Mouse (Mus musculus): ENCODE results near the gene Klk1b8. TPM values are rescaled to one million over a fixed set of nuclear protein-coding genes. Genes with fewer than 3 reads are reported as not detected.

Gene Klk1b8
- polyA plus RNA-seq, 1 experiment: not detected

GRCm38 (mm10) chr7:43919559-43920451 lies 30.7 kb upstream of the Klk1b8 start:
- H3K4me2 ChIP-seq (ENCODE audit: low read depth): no peak overlapping the region
- H3K36me3 ChIP-seq (ENCODE audit: control insufficient read depth, insufficient read depth): no peaks in the 10 kb centered on the region
- no peaks in the 10 kb centered on the region for H3K27me3 ChIP-seq (ENCODE audit: control insufficient read depth, insufficient read depth, insufficient read length)

GRCm38 (mm10) chr7:43920582-43920981 lies 29.9 kb upstream of the Klk1b8 start:
- H3ac ChIP-seq (ENCODE audit: control insufficient read depth, insufficient read length): no peak overlapping the region
- H3K27me3 ChIP-seq (ENCODE audit: control insufficient read depth, insufficient read depth, insufficient read length): no peaks in the 10 kb centered on the region
- H3K4me2 ChIP-seq (ENCODE audit: low read depth): no peak overlapping the region
- H3K4me3 ChIP-seq: no peak overlapping the region
- TF ChIP-seq TCF3 (IDR thresholded peaks at IDR 0.05; ENCODE audit: insufficient read length, low read depth) (no peak), CEBPB (IDR thresholded peaks at IDR 0.05; ENCODE audit: insufficient read depth, poor library complexity, severe bottlenecking) (no peak), REST (IDR thresholded peaks at IDR 0.05; ENCODE audit: insufficient read depth, insufficient read length) (no peak), USF1 (IDR thresholded peaks at IDR 0.05; ENCODE audit: low read depth) (no peak), SRF (IDR thresholded peaks at IDR 0.05; ENCODE audit: control insufficient read depth, insufficient read length, low read depth) (no peak), POLR2AphosphoS2 (IDR thresholded peaks at IDR 0.05; ENCODE audit: insufficient read length, low read depth) (no peak), MYOD1 (IDR thresholded peaks at IDR 0.05; ENCODE audit: control insufficient read depth in 1 of 3, insufficient read length in 2 of 3, low read depth in 2 of 3) (no peak), TCF12 (IDR thresholded peaks at IDR 0.05; ENCODE audit: insufficient read depth, poor library complexity, severe bottlenecking) (no peak), E2F4 (IDR thresholded peaks at IDR 0.05; ENCODE audit: insufficient read depth) (no peak), POLR2A (IDR thresholded peaks at IDR 0.05; ENCODE audit: insufficient read length, low read depth) (no peak), MAX (IDR thresholded peaks at IDR 0.05; ENCODE audit: low read depth) (no peak), MYOG (IDR thresholded peaks at IDR 0.05; ENCODE audit: control insufficient read depth in 1 of 3, insufficient read depth in 1 of 3, insufficient read length in 2 of 3, low read depth in 2 of 3) (no peak)
- H3K79me2 ChIP-seq (ENCODE audit: control insufficient read depth, insufficient read depth): no peaks in the 10 kb centered on the region
- no peaks in the 10 kb centered on the region for H3K36me3 ChIP-seq (ENCODE audit: control insufficient read depth, insufficient read depth)

More at GRCm38 (mm10) chr7:43919559-43920451, 30.7 kb upstream of the Klk1b8 start:
- no peak overlapping the region for H3ac ChIP-seq (ENCODE audit: control insufficient read depth, insufficient read length)
- no peak for TF ChIP-seq MYOD1 (IDR thresholded peaks at IDR 0.05; ENCODE audit: control insufficient read depth in 1 of 3, insufficient read length in 2 of 3, low read depth in 2 of 3)
- H3K79me2 ChIP-seq (ENCODE audit: control insufficient read depth, insufficient read depth): no peaks in the 10 kb centered on the region
- H3K4me3 ChIP-seq: no peak overlapping the region

GRCm38 (mm10) chr7:43921087-43921486 lies 29.4 kb upstream of the Klk1b8 start:
- H3K36me3 ChIP-seq (ENCODE audit: control insufficient read depth, insufficient read depth): no peaks in the 10 kb centered on the region
- no peaks in the 10 kb centered on the region for H3K79me2 ChIP-seq (ENCODE audit: control insufficient read depth, insufficient read depth)
- H3K4me2 ChIP-seq (ENCODE audit: low read depth): no peak overlapping the region
- H3K4me3 ChIP-seq: no peak overlapping the region
- no peaks in the 10 kb centered on the region for H3K27me3 ChIP-seq (ENCODE audit: control insufficient read depth, insufficient read depth, insufficient read length)
- H3ac ChIP-seq (ENCODE audit: control insufficient read depth, insufficient read length): no peak overlapping the region
- TF ChIP-seq MYOD1 (IDR thresholded peaks at IDR 0.05; ENCODE audit: control insufficient read depth in 1 of 3, insufficient read length in 2 of 3, low read depth in 2 of 3): no peak
- TF ChIP-seq POLR2A (IDR thresholded peaks at IDR 0.05; ENCODE audit: insufficient read length, low read depth): no peak
- no peak for TF ChIP-seq TCF12 (IDR thresholded peaks at IDR 0.05; ENCODE audit: insufficient read depth, poor library complexity, severe bottlenecking)
- TF ChIP-seq CEBPB (IDR thresholded peaks at IDR 0.05; ENCODE audit: insufficient read depth, poor library complexity, severe bottlenecking): no peak
- no peak for TF ChIP-seq SRF (IDR thresholded peaks at IDR 0.05; ENCODE audit: control insufficient read depth, insufficient read length, low read depth)
- TF ChIP-seq REST (IDR thresholded peaks at IDR 0.05; ENCODE audit: insufficient read depth, insufficient read length): no peak
- TF ChIP-seq MAX (IDR thresholded peaks at IDR 0.05; ENCODE audit: low read depth): no peak
- TF ChIP-seq USF1 (IDR thresholded peaks at IDR 0.05; ENCODE audit: low read depth): no peak
- TF ChIP-seq POLR2AphosphoS2 (IDR thresholded peaks at IDR 0.05; ENCODE audit: insufficient read length, low read depth): no peak
- TF ChIP-seq TCF3 (IDR thresholded peaks at IDR 0.05; ENCODE audit: insufficient read length, low read depth): no peak
- no peak for TF ChIP-seq MYOG (IDR thresholded peaks at IDR 0.05; ENCODE audit: control insufficient read depth in 1 of 3, insufficient read depth in 1 of 3, insufficient read length in 2 of 3, low read depth in 2 of 3)
- TF ChIP-seq E2F4 (IDR thresholded peaks at IDR 0.05; ENCODE audit: insufficient read depth): no peak

GRCm38 (mm10) chr7:43921941-43922340 lies 28.5 kb upstream of the Klk1b8 start:
- TF ChIP-seq POLR2A (IDR thresholded peaks at IDR 0.05; ENCODE audit: insufficient read length, low read depth) (no peak), TCF12 (IDR thresholded peaks at IDR 0.05; ENCODE audit: insufficient read depth, poor library complexity, severe bottlenecking) (no peak), MYOD1 (IDR thresholded peaks at IDR 0.05; ENCODE audit: control insufficient read depth in 1 of 3, insufficient read length in 2 of 3, low read depth in 2 of 3) (no peak), SRF (IDR thresholded peaks at IDR 0.05; ENCODE audit: control insufficient read depth, insufficient read length, low read depth) (no peak), REST (IDR thresholded peaks at IDR 0.05; ENCODE audit: insufficient read depth, insufficient read length) (no peak)
- Histone ChIP-seq H3K4me2 (ENCODE audit: low read depth) (no peak overlapping the region), H3K79me2 (ENCODE audit: control insufficient read depth, insufficient read depth) (no peaks in the 10 kb centered on the region), H3K36me3 (ENCODE audit: control insufficient read depth, insufficient read depth) (no peaks in the 10 kb centered on the region), H3K27me3 (ENCODE audit: control insufficient read depth, insufficient read depth, insufficient read length) (no peaks in the 10 kb centered on the region), H3K4me3 (no peak overlapping the region), H3ac (ENCODE audit: control insufficient read depth, insufficient read length) (no peak overlapping the region)

- no peaks in the 10 kb centered on the region for H3K27me3 ChIP-seq (ENCODE audit: control insufficient read depth, insufficient read depth, insufficient read length)
- no peaks in the 10 kb centered on the region for H3K36me3 ChIP-seq (ENCODE audit: control insufficient read depth, insufficient read depth)
- no peak overlapping the region for H3ac ChIP-seq (ENCODE audit: control insufficient read depth, insufficient read length)
- H3K79me2 ChIP-seq (ENCODE audit: control insufficient read depth, insufficient read depth): no peaks in the 10 kb centered on the region
- no peak overlapping the region for H3K4me2 ChIP-seq (ENCODE audit: low read depth)
- H3K4me3 ChIP-seq: no peak overlapping the region
- TF ChIP-seq USF1 (IDR thresholded peaks at IDR 0.05; ENCODE audit: low read depth): no peak
- TF ChIP-seq REST (IDR thresholded peaks at IDR 0.05; ENCODE audit: insufficient read depth, insufficient read length): no peak
- no peak for TF ChIP-seq POLR2A (IDR thresholded peaks at IDR 0.05; ENCODE audit: insufficient read length, low read depth)
- TF ChIP-seq E2F4 (IDR thresholded peaks at IDR 0.05; ENCODE audit: insufficient read depth): no peak
- no peak for TF ChIP-seq MYOG (IDR thresholded peaks at IDR 0.05; ENCODE audit: control insufficient read depth in 1 of 3, insufficient read depth in 1 of 3, insufficient read length in 2 of 3, low read depth in 2 of 3)
- TF ChIP-seq CEBPB (IDR thresholded peaks at IDR 0.05; ENCODE audit: insufficient read depth, poor library complexity, severe bottlenecking): no peak
- no peak for TF ChIP-seq SRF (IDR thresholded peaks at IDR 0.05; ENCODE audit: control insufficient read depth, insufficient read length, low read depth)
- TF ChIP-seq TCF12 (IDR thresholded peaks at IDR 0.05; ENCODE audit: insufficient read depth, poor library complexity, severe bottlenecking): no peak
- no peak for TF ChIP-seq MYOD1 (IDR thresholded peaks at IDR 0.05; ENCODE audit: control insufficient read depth in 1 of 3, insufficient read length in 2 of 3, low read depth in 2 of 3)
- TF ChIP-seq MAX (IDR thresholded peaks at IDR 0.05; ENCODE audit: low read depth): no peak
- TF ChIP-seq TCF3 (IDR thresholded peaks at IDR 0.05; ENCODE audit: insufficient read length, low read depth): no peak
- no peak for TF ChIP-seq POLR2AphosphoS2 (IDR thresholded peaks at IDR 0.05; ENCODE audit: insufficient read length, low read depth)
Observed at GRCm38 (mm10) chr7:43925985-43926384, 24.5 kb upstream of the Klk1b8 start.

Data from myocyte (in vitro differentiated cells).